Mouse (Mus musculus) small intestine, adult 2 months (tissue): Measurements from ENCODE around the gene Uhrf1bp1. TPM values are rescaled to one million over a fixed set of nuclear protein-coding genes. Genes with fewer than 3 reads are reported as not detected.
A peak's percentile ranks its signal among the peaks of the same experiment; 100 is the strongest.

ENCODE experiments used
- H3K27ac ChIP-seq: fragments of 200-500 bp; 2 replicates; pipeline ENCODE4 v1.5.1; 2012; ENCODE audit warnings: low read depth, low read length, control low read depth, inconsistent platforms; ENCODE audit not compliant: insufficient read depth
- H3K27me3 ChIP-seq: fragments of 200-500 bp; 2 replicates; pipeline ENCODE4 v1.6.1; 2012; ENCODE audit warnings: mild to moderate bottlenecking, moderate library complexity, low read length, inconsistent platforms; ENCODE audit not compliant: control insufficient read depth, insufficient read depth
- H3K36me3 ChIP-seq: fragments of 200-500 bp; 2 replicates; pipeline ENCODE4 v1.6.1; 2012; ENCODE audit warnings: mild to moderate bottlenecking, low read length, control low read depth, inconsistent platforms; ENCODE audit not compliant: control insufficient read depth, insufficient read depth
- H3K4me1 ChIP-seq: fragments of 200-500 bp; 2 replicates; pipeline ENCODE4 v1.6.1; 2012; ENCODE audit warnings: low read length, inconsistent platforms, mixed read lengths; ENCODE audit not compliant: control insufficient read depth, insufficient read depth, insufficient read length
- H3K4me3 ChIP-seq: fragments of 200-500 bp; 2 replicates; pipeline ENCODE4 v1.5.1; 2012; ENCODE audit warnings: low read depth, mild to moderate bottlenecking, control low read depth, inconsistent platforms, low read length, moderate library complexity
- CTCF ChIP-seq: fragments of 200-500 bp; IDR thresholded peaks from 2 replicates; pipeline ENCODE4 v1.5.1; 2012; ENCODE audit warnings: low read depth, mild to moderate bottlenecking, control low read depth, inconsistent platforms, low read length, moderate library complexity, mixed read lengths; ENCODE audit not compliant: insufficient replicate concordance, insufficient read length; ENCODE audit errors: extremely low read depth
- POLR2A ChIP-seq: fragments of 200-500 bp; IDR thresholded peaks from 2 replicates; pipeline ENCODE4 v1.6.1; 2012; ENCODE audit warnings: low read depth, mild to moderate bottlenecking, control low read depth, inconsistent platforms, low read length, moderate library complexity
- WGBS: fragments of 180-500 bp; shearing (Covaris S2); methylation state at CpG from one replicate; pipeline ENCODE4 v1.1.7; 2018; 5-methylcytosine and 5-hydroxymethylcytosine counted together
- polyA plus RNA-seq: library from polyadenylated mRNA; depleted of rRNA; stranded (reverse); fragments of >200 nt; gene quantifications from 2 replicates; pipeline ENCODE4 v1.2.3, GENCODE M21; 2012

Gene Uhrf1bp1
- polyA plus RNA-seq, 1 experiment: 1.8 TPM

DNA sequence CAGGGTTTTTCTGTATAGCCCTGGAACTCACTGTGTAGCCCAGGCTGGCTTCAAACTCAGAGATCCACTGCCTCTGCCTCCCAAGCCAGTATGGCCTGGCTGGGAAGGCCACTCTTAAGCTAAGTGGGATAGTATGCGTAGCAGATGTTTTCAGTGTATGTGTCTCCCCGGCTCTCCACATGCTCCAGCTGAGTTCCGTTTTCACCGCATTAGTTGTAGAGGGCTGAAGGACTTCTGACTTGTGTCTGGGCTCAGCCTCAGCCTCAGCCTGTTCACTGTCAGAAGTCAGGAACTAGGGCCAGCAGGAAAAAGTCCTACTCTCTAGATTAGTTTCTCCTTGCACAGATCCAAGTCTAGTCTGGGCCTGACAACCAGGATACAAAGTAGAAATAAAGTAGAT is 60.1 kb downstream of the Uhrf1bp1 start:
- Histone ChIP-seq H3K4me1 (peaks cover 17% of the 10 kb centered on the region; the same call in 1 of the 2 replicates), H3K27me3 (no peaks in the 10 kb centered on the region), H3K4me3 (no peak overlapping the region), H3K36me3 (no peaks in the 10 kb centered on the region), H3K27ac (no peak overlapping the region)
- 87% methylated on average over 4 of the region's 4 CpGs for WGBS
- TF ChIP-seq POLR2A: no peak
- no peak for TF ChIP-seq CTCF

DNA sequence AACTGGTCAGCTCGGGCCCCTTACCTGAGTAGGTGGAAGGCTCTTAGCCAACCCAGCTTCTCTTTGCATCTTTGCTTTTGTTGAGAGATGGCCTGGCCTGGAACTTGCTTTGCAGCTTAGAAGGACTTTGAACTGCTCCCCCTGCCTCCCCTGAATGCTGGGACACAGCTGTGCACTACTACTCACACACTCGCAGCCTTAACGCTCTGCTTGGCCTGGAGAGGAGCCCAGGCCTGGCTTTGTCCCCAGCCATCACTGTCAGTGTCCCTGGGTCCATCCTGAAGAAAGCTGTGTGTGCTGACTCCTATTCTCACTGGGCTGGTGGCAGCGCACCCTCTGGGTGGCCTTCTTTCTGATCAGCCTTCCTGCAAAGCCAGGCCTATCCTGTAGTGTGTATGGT is 64.4 kb downstream of the Uhrf1bp1 start:
- no peaks in the 10 kb centered on the region for H3K36me3 ChIP-seq
- no peak overlapping the region for H3K27ac ChIP-seq
- H3K4me1 ChIP-seq: peaks cover 13% of the 10 kb centered on the region; the same call in 1 of the 2 replicates
- H3K27me3 ChIP-seq: no peaks in the 10 kb centered on the region
- 23% methylated on average over 4 of the region's 4 CpGs for WGBS
- H3K4me3 ChIP-seq: no peak overlapping the region
- no peak for TF ChIP-seq POLR2A
- no peak for TF ChIP-seq CTCF

DNA sequence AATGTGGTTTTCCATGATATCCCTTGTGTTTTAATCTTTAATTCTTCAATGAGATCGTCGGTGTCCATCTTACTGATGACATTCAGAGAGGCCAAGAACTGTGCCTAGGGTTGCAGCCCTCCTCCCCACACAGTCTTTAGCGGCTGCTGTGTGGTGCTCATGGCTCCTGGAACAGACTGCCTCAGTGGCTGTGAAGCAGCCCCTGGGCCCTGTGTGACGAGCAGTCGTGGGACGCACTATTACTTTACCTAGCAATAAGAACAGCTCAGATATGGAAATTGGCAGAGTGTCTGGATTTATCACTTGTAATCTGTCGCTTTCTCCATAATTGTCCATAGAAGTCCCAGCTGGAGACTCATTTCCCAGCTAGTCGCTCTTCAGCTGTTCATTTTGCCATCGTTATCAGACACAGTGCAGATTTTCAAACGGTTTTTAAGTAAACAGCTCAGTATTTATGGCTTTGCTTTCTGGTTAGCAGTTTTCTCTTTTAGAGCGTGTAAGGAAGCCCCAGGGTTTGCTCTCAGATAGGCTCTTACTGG is 66.0 kb downstream of the Uhrf1bp1 start:
- WGBS: 54% methylated on average over 11 of the region's 11 CpGs
- TF ChIP-seq POLR2A (no peak), CTCF (no peak)
- no peaks in the 10 kb centered on the region for H3K36me3 ChIP-seq

DNA sequence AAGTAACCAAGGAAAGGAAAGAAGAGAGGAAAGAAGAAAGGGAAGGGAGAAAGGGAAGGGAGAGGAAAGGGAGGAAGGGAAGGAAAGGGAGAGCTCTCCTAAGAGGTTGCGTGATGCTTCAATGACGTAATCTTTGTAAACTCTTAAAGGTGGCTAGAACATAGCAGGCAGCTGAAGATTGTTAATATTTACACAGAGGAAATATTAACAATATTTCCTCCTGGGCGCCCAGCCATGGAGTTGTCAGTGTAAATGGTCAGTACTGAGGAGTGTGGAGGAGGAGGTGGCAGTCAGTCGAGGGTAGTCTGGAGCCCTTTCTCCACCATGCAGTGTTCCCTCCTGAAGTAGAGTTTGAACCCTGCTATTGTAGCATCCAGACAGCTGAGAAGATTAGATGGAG is 68.8 kb downstream of the Uhrf1bp1 start:
- Histone ChIP-seq H3K36me3 (no peaks in the 10 kb centered on the region), H3K27me3 (no peaks in the 10 kb centered on the region), H3K4me3 (no peak overlapping the region), H3K27ac (peak overlapping the region; percentile 42), H3K4me1 (peaks cover 13% of the 10 kb centered on the region; the same call in 1 of the 2 replicates)
- no peak for TF ChIP-seq POLR2A
- 17% methylated on average over 4 of the region's 4 CpGs for WGBS

More for the DNA sequence above, 66.0 kb downstream of the Uhrf1bp1 start:
- Histone ChIP-seq H3K4me3 (no peak overlapping the region), H3K4me1 (peaks cover 13% of the 10 kb centered on the region; the same call in 1 of the 2 replicates), H3K27ac (no peak overlapping the region), H3K27me3 (no peaks in the 10 kb centered on the region)

DNA sequence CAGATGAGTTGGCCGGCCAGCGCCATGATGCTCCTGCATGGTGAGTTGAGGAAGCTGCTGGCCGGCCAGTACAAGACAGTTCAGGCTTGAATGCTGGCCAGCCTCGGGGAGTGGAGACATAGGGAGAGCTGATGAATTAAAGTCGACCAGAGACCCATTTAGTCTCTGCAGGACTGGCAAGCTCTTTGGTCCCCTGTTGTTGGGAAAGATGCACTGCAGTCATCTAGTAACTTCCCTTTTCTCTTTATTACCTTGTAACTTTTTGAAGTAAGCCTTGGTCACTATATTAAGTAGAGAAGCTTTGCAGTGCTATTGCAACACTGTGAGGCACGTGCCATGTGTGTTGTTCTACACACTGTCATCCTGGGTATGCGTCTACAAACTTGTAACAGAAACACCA is 69.3 kb downstream of the Uhrf1bp1 start:
- no peak overlapping the region for H3K4me3 ChIP-seq
- TF ChIP-seq POLR2A (no peak), CTCF (no peak)
- H3K36me3 ChIP-seq: no peaks in the 10 kb centered on the region
- H3K27ac ChIP-seq: peak overlapping the region; percentile 41
- H3K27me3 ChIP-seq: no peaks in the 10 kb centered on the region
- 61% methylated on average over 7 of the region's 7 CpGs for WGBS
- H3K4me1 ChIP-seq: peaks cover 13% of the 10 kb centered on the region; the same call in 1 of the 2 replicates

DNA sequence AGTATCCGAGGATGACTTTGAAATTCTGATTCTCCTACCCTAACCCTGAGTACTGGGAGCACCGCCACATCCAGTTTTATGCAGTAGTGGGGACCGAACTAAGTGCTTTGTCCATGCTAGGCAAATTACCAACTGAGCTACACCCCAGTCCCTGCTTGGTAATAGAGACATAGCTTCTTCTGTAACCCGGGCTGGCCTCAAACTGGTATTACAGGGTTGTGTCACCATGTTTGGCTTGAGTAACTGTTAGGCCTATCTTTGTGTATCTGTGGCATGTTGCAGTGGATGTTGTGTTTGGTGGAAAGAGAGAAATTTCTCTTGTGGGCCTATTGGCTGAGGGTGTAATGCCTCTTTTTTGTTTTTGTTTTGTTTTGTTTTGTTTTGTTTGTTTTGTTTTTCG is 74.0 kb downstream of the Uhrf1bp1 start:
- TF ChIP-seq POLR2A: no peak
- no peak for TF ChIP-seq CTCF
- Histone ChIP-seq H3K27ac (no peak overlapping the region), H3K36me3 (no peaks in the 10 kb centered on the region), H3K4me3 (no peak overlapping the region), H3K4me1 (peaks cover 3% of the 10 kb centered on the region; the same call in 1 of the 2 replicates), H3K27me3 (no peaks in the 10 kb centered on the region)
- 84% methylated on average over 5 of the region's 5 CpGs for WGBS

DNA sequence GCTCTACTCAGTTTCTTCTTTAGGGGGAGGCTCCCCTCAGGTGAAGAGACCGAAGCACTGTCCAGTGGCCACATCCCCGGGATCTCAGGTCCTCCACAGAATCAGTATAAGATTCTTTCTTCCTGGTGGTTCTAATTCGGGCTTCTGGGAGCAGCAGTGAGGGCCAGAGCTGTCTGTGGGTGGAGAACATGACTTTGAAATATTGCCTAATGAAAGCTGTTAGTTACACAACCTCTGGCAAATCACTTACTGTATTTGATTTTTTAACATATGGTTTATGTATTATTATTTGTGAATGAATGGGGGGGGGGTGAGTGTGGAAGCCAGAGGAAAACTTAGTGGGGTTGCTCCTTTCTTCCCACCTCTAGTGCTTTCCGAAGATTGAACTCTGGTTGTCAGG is 75.6 kb downstream of the Uhrf1bp1 start:
- no peak overlapping the region for H3K27ac ChIP-seq
- no peaks in the 10 kb centered on the region for H3K27me3 ChIP-seq
- 71% methylated on average over 4 of the region's 4 CpGs for WGBS

More for the DNA sequence above, 75.6 kb downstream of the Uhrf1bp1 start:
- Histone ChIP-seq H3K4me1 (peaks cover 2% of the 10 kb centered on the region; the same call in 1 of the 2 replicates), H3K36me3 (no peaks in the 10 kb centered on the region), H3K4me3 (no peak overlapping the region)
- no peak for TF ChIP-seq CTCF
- no peak for TF ChIP-seq POLR2A
